Mouse (Mus musculus): ENCODE measurements around the gene Mreg. TPM values are rescaled to one million over a fixed set of nuclear protein-coding genes. Genes with fewer than 3 reads are reported as not detected.
A peak's percentile ranks its signal among the peaks of the same experiment; 100 is the strongest.

Gene Mreg
- polyA plus RNA-seq, 1 experiment from 2014 or later: 1.7 TPM

GRCm38 (mm10) chr1:72225054-72225718 lies 13.1 kb upstream of the Mreg start:
- H3K27me3 ChIP-seq (replicated peaks): peaks cover 11% of the 10 kb centered on the region
- H3K4me1 ChIP-seq: 0 out of 2 replicates have a peak, but pooled peaks cover 2% of the 10 kb centered on the region
- WGBS: 7% methylated on average over 13 of the region's 13 CpGs
- no peaks in the 10 kb centered on the region for H3K36me3 ChIP-seq (replicated peaks)
- H3K9ac ChIP-seq: peak overlapping the region; percentile 40; the same call in 1 of the 2 replicates
- H3K4me3 ChIP-seq: peak overlapping the region; percentile 50
- ATAC-seq (replicated peaks): 0 out of 2 replicates have a peak, but pooled peaks have one; percentile 3
- H3K9me3 ChIP-seq: no peaks in the 10 kb centered on the region
- no peak overlapping the region; the same call in 1 of the 2 replicates for H3K27ac ChIP-seq
- peak overlapping the region; percentile 77 for H3K4me2 ChIP-seq

GRCm38 (mm10) chr1:72220008-72220407 lies 7.9 kb upstream of the Mreg start:
- no peak overlapping the region for H3K9ac ChIP-seq
- no peak overlapping the region for H3K4me3 ChIP-seq
- no peaks in the 10 kb centered on the region for H3K9me3 ChIP-seq
- H3K4me1 ChIP-seq: no peaks in the 10 kb centered on the region
- H3K27me3 ChIP-seq (replicated peaks): peaks cover 11% of the 10 kb centered on the region
- H3K4me2 ChIP-seq: no peak overlapping the region
- H3K27ac ChIP-seq: no peak overlapping the region
- no peak for ATAC-seq (replicated peaks)
- WGBS: 17% methylated on average over 4 of the region's 4 CpGs
- no peaks in the 10 kb centered on the region for H3K36me3 ChIP-seq (replicated peaks)

DNA sequence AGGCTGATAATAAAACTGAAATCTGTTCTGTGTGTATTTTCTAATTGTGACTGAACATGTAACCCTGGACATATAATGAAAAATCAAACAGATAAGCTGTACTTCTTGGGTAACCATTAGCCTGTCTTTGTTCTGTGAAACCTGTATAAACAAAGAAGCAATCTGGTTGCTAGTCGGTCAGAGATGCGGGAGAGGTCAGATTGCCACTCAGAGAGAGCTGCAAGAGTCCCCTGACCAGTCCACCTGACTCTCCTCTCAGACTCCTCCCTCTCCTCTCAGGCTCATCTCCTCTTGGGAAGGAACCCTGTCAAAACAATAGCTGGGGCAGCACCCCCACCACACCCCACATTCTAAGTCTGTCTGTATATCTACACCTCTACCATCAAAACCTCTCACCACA lies 7.0 kb upstream of the Mreg start:
- H3K4me1 ChIP-seq: no peaks in the 10 kb centered on the region
- no peaks in the 10 kb centered on the region for H3K9me3 ChIP-seq
- WGBS: 55% methylated on average over 2 of the region's 2 CpGs
- H3K4me2 ChIP-seq: no peak overlapping the region
- no peak overlapping the region for H3K27ac ChIP-seq
- no peak for ATAC-seq (replicated peaks)
- H3K4me3 ChIP-seq: no peak overlapping the region
- peaks cover 6% of the 10 kb centered on the region for H3K27me3 ChIP-seq (replicated peaks)
- H3K9ac ChIP-seq: no peak overlapping the region
- no peaks in the 10 kb centered on the region for H3K36me3 ChIP-seq (replicated peaks)

GRCm38 (mm10) chr1:72218626-72219025 lies 6.5 kb upstream of the Mreg start:
- no peaks in the 10 kb centered on the region for H3K4me1 ChIP-seq
- H3K9me3 ChIP-seq: no peaks in the 10 kb centered on the region
- H3K4me3 ChIP-seq: no peak overlapping the region
- H3K4me2 ChIP-seq: no peak overlapping the region
- no peak for ATAC-seq (replicated peaks)
- no peak overlapping the region for H3K27ac ChIP-seq
- H3K36me3 ChIP-seq (replicated peaks): no peaks in the 10 kb centered on the region
- H3K27me3 ChIP-seq (replicated peaks): peaks cover 2% of the 10 kb centered on the region
- H3K9ac ChIP-seq: no peak overlapping the region
- WGBS: 81% methylated on average over 2 of the region's 2 CpGs

GRCm38 (mm10) chr1:72216761-72217160 lies 4.7 kb upstream of the Mreg start:
- Histone ChIP-seq H3K36me3 (replicated peaks) (no peaks in the 10 kb centered on the region), H3K9me3 (no peaks in the 10 kb centered on the region), H3K4me2 (no peak overlapping the region), H3K27ac (no peak overlapping the region), H3K27me3 (replicated peaks) (no peaks in the 10 kb centered on the region; the same call in 1 of the 2 replicates), H3K4me1 (peaks cover 1% of the 10 kb centered on the region), H3K4me3 (no peak overlapping the region), H3K9ac (no peak overlapping the region)
- 90% methylated on average over 7 of the region's 7 CpGs for WGBS
- ATAC-seq (replicated peaks): no peak

DNA sequence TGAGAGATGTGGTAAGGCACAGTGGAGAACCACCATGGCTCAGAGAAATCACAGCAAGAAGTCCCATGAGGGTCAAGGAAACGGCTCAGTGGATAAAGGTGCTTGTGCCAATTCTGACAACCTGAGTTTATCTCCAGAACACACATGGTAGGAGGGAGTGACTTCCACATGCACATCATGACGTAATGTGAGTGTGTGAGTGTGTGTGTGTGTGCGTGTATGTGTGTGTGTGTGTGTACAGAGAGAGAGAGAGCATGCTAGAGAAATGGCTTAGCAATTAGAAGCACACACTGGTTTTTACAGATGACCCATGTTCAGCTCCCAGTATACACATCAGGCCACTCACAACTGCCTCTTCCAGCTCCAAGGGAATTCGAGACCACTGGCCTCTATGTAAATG lies 3.1 kb upstream of the Mreg start:
- H3K4me2 ChIP-seq: no peak overlapping the region
- no peak overlapping the region for H3K27ac ChIP-seq
- peaks cover 7% of the 10 kb centered on the region; the same call in 1 of the 2 replicates for H3K27me3 ChIP-seq (replicated peaks)
- H3K9me3 ChIP-seq: no peaks in the 10 kb centered on the region
- H3K36me3 ChIP-seq (replicated peaks): no peaks in the 10 kb centered on the region
- no peak overlapping the region for H3K9ac ChIP-seq
- ATAC-seq (replicated peaks): no peak
- no peak overlapping the region for H3K4me3 ChIP-seq
- WGBS: 81% methylated on average over 4 of the region's 4 CpGs
- peaks cover 12% of the 10 kb centered on the region for H3K4me1 ChIP-seq

GRCm38 (mm10) chr1:72214470-72214961 lies 2.4 kb upstream of the Mreg start:
- Histone ChIP-seq H3K9ac (no peak overlapping the region), H3K4me1 (peaks cover 12% of the 10 kb centered on the region), H3K9me3 (no peaks in the 10 kb centered on the region), H3K4me3 (no peak overlapping the region), H3K27ac (no peak overlapping the region), H3K36me3 (replicated peaks) (no peaks in the 10 kb centered on the region), H3K4me2 (no peak overlapping the region), H3K27me3 (replicated peaks) (peaks cover 7% of the 10 kb centered on the region; the same call in 1 of the 2 replicates)
- no peak for ATAC-seq (replicated peaks)
- 63% methylated on average over 7 of the region's 7 CpGs for WGBS

- no peaks in the 10 kb centered on the region for H3K9me3 ChIP-seq
- no peak overlapping the region for H3K4me2 ChIP-seq
- H3K4me1 ChIP-seq: peaks cover 12% of the 10 kb centered on the region
- no peaks in the 10 kb centered on the region for H3K36me3 ChIP-seq (replicated peaks)
- ATAC-seq (replicated peaks): no peak
- 87% methylated on average over 3 of the region's 3 CpGs for WGBS
- no peak overlapping the region for H3K4me3 ChIP-seq
- H3K27me3 ChIP-seq (replicated peaks): peaks cover 7% of the 10 kb centered on the region; the same call in 1 of the 2 replicates
- no peak overlapping the region for H3K27ac ChIP-seq
- no peak overlapping the region for H3K9ac ChIP-seq
Measured at GRCm38 (mm10) chr1:72213954-72214353, 1.8 kb upstream of the Mreg start.

DNA sequence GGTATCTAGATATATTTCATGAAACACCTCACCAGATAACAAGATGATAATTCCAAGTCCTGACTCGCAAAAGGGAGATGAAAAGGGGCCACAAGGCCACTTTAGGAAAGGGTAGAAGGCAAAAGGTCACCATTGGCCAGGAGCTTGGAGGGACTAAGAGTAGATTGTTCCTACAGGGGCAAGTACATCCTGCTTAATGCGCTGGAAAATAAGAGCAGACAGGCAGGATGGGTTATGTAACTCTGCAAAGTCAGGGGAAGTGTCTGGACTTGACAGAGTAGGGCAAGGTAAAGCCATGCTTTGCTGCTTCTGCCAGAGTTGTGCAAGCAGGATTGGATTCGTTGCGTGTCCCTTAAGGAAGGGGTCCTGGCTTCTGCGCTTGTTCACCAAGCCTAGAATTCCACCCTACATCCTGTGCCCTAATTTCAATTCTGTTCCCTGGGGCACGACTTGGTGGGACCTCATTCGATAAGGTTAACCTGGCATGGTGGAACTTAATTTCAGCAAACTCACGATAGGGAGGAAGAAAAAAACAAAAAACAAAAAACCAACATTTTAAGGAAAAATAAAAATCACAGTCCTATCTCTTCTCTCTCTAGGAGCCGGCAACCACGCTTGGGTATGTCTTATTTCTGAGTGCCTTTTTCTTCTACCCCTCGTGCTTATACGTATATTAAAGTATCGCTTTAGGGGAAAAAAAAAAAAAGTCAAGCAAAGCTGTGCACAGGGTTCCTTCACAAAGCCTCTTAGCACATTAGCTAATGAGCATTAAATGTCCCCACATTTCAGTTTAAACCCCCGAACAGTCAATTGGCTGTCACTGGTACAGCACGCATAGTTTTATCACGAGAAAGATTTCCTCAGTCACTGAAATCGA lies 1.1 kb downstream of the Mreg start:
- peaks cover 12% of the 10 kb centered on the region for H3K4me1 ChIP-seq
- peaks cover 7% of the 10 kb centered on the region; the same call in 1 of the 2 replicates for H3K27me3 ChIP-seq (replicated peaks)
- H3K27ac ChIP-seq: no peak overlapping the region
- no peaks in the 10 kb centered on the region for H3K36me3 ChIP-seq (replicated peaks)
- peak overlapping the region; percentile 91 for H3K4me3 ChIP-seq
- peak overlapping the region; percentile 100 for H3K4me2 ChIP-seq
- no peak for ATAC-seq (replicated peaks)
- 26% methylated on average over 17 of the region's 17 CpGs for WGBS
- H3K9ac ChIP-seq: peak overlapping the region; percentile 73
- no peaks in the 10 kb centered on the region for H3K9me3 ChIP-seq

- H3K27me3 ChIP-seq (replicated peaks): peaks cover 7% of the 10 kb centered on the region; the same call in 1 of the 2 replicates
- H3K4me1 ChIP-seq: peaks cover 12% of the 10 kb centered on the region
- H3K9ac ChIP-seq: no peak overlapping the region
- no peaks in the 10 kb centered on the region for H3K36me3 ChIP-seq (replicated peaks)
- 94% methylated on average over 5 of the region's 5 CpGs for WGBS
- H3K4me3 ChIP-seq: no peak overlapping the region
- ATAC-seq (replicated peaks): no peak
- H3K4me2 ChIP-seq: no peak overlapping the region
- no peak overlapping the region for H3K27ac ChIP-seq
- H3K9me3 ChIP-seq: no peaks in the 10 kb centered on the region
Measured at GRCm38 (mm10) chr1:72208095-72208494, 4.0 kb downstream of the Mreg start.

- H3K9ac ChIP-seq: no peak overlapping the region
- H3K4me2 ChIP-seq: no peak overlapping the region
- H3K4me1 ChIP-seq: no peaks in the 10 kb centered on the region
- no peaks in the 10 kb centered on the region for H3K36me3 ChIP-seq (replicated peaks)
- 69% methylated on average over 3 of the region's 3 CpGs for WGBS
- no peak overlapping the region for H3K4me3 ChIP-seq
- H3K9me3 ChIP-seq: no peaks in the 10 kb centered on the region
- no peaks in the 10 kb centered on the region for H3K27me3 ChIP-seq (replicated peaks)
- H3K27ac ChIP-seq: no peak overlapping the region
- ATAC-seq (replicated peaks): no peak
Measured at GRCm38 (mm10) chr1:72205113-72205512, 7.0 kb downstream of the Mreg start.

- Histone ChIP-seq H3K36me3 (replicated peaks) (no peaks in the 10 kb centered on the region), H3K4me1 (peaks cover 5% of the 10 kb centered on the region; the same call in 1 of the 2 replicates), H3K27me3 (replicated peaks) (no peaks in the 10 kb centered on the region), H3K9ac (no peak overlapping the region), H3K9me3 (no peaks in the 10 kb centered on the region), H3K4me2 (no peak overlapping the region), H3K4me3 (no peak overlapping the region), H3K27ac (no peak overlapping the region)
- no peak for ATAC-seq (replicated peaks)
- 86% methylated on average over 9 of the region's 9 CpGs for WGBS
Measured at GRCm38 (mm10) chr1:72203204-72203603, 8.9 kb downstream of the Mreg start.
